Mouse (Mus musculus) hindbrain, embryonic 10.5 days (tissue): ENCODE results near the gene Zfp367. TPM values are rescaled to one million over a fixed set of nuclear protein-coding genes. Genes with fewer than 3 reads are reported as not detected.

ENCODE experiments used
- DNase-seq: peaks from one replicate; pipeline ENCODE4 v3.0.0-alpha.2; 2017; ENCODE audit warnings: low spot score
- H3K27ac ChIP-seq: fragments of 300-500 bp; sonication (generic); 2 replicates; pipeline ENCODE4 v1.5.1; 2016; ENCODE audit warnings: mild to moderate bottlenecking, moderate library complexity
- H3K27me3 ChIP-seq: fragments of 300-500 bp; sonication (generic); 2 replicates; pipeline ENCODE4 v1.6.1; 2016; ENCODE audit warnings: mild to moderate bottlenecking; ENCODE audit not compliant: poor library complexity, insufficient read depth, severe bottlenecking
- H3K36me3 ChIP-seq: fragments of 300-500 bp; sonication (generic); 2 replicates; pipeline ENCODE4 v1.6.1; 2016; ENCODE audit warnings: mild to moderate bottlenecking, moderate library complexity
- H3K4me1 ChIP-seq: fragments of 300-500 bp; sonication (generic); replicated peaks from 2 replicates; pipeline ENCODE4 v1.6.1; 2016; ENCODE audit warnings: mild to moderate bottlenecking
- H3K4me3 ChIP-seq: fragments of 300-500 bp; sonication (generic); 2 replicates; pipeline ENCODE4 v1.5.1; 2016; ENCODE audit warnings: mild to moderate bottlenecking, moderate library complexity
- H3K9me3 ChIP-seq: fragments of 300-500 bp; sonication (generic); 2 replicates; pipeline ENCODE4 v1.6.1; 2016; ENCODE audit warnings: mild to moderate bottlenecking, moderate library complexity
- WGBS: fragments of 180-500 bp; shearing (Covaris S2); methylation state at CpG from one replicate; pipeline ENCODE4 v1.1.7; 2016; 5-methylcytosine and 5-hydroxymethylcytosine counted together
- polyA plus RNA-seq: library from polyadenylated mRNA; unstranded; fragments of >200 nt; fragmentation: Nextera tagmentation; extraction: Ambion mirVana; gene quantifications from 2 replicates; pipeline ENCODE4 v1.2.1, GENCODE M21; 2016

Zfp367 gene
- polyA plus RNA-seq, 1 experiment from 2014 or later: 12.5 TPM

- 72% methylated on average over 13 of the region's 13 CpGs for WGBS
- Histone ChIP-seq H3K4me1 (peaks cover 13% of the 10 kb centered on the region), H3K36me3 (peaks cover 64% of the 10 kb centered on the region)
Observed at GRCm38 (mm10) chr13:64178746-64179652, 26.0 kb upstream of the Zfp367 start.

DNA sequence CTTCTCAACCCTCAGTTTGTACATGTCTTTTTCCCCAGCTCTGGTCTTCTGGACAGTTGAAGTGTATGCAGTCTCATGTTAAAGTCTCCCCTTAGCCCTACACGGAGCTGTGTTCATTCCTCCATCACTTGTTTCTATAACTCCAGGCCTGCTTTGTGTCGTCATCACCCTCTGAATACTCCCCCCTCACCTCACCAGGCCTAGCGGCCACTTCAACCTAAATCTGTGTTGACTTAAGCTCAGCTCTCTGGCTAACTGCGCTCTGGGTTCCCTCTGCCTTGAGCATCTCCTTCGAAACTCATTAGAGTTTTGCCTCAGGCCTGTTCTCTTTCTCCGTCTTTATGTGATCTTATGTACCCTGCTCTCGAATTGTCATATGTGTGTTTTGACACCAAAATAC is 25.0 kb upstream of the Zfp367 start:
- 80% methylated on average over 7 of the region's 7 CpGs for WGBS
- no peaks in the 10 kb centered on the region for H3K9me3 ChIP-seq
- H3K27me3 ChIP-seq: no peaks in the 10 kb centered on the region
- H3K27ac ChIP-seq: no peak overlapping the region
- H3K36me3 ChIP-seq: peaks cover 71% of the 10 kb centered on the region
- no peak for DNase-seq
- H3K4me3 ChIP-seq: no peak overlapping the region
- H3K4me1 ChIP-seq: peaks cover 13% of the 10 kb centered on the region

More at GRCm38 (mm10) chr13:64178746-64179652, 26.0 kb upstream of the Zfp367 start:
- Histone ChIP-seq H3K9me3 (no peaks in the 10 kb centered on the region), H3K4me3 (no peak overlapping the region), H3K27me3 (no peaks in the 10 kb centered on the region), H3K27ac (no peak overlapping the region; the same call in 1 of the 2 replicates)
- no peak for DNase-seq

DNA sequence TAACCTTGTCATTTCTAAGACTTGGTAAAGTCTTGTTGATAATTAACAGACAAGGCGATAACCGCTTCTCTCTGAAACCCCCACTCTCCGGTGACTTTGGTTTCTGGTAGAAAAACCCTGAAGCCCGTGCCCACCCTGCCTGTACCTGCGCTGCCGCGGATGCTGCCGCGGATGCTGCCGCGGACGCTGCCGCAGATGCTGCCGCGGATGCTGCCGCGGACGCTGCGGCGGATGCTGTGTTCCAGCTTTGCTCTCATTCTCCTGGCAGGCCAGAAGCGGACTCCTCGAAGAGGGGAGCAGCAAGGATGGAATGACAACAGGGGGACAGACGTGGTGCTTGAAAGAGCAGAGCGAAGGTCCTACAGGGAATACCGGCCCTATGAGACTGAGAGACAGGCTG is 16.7 kb upstream of the Zfp367 start:
- no peak for DNase-seq

GRCm38 (mm10) chr13:64163147-64163715 is 10.2 kb upstream of the Zfp367 start:
- Histone ChIP-seq H3K9me3 (peaks cover 11% of the 10 kb centered on the region), H3K36me3 (peaks cover 18% of the 10 kb centered on the region), H3K27me3 (peaks cover 36% of the 10 kb centered on the region), H3K4me3 (peak overlapping the region; percentile 86), H3K27ac (no peak overlapping the region; the same call in 1 of the 2 replicates), H3K4me1 (peaks cover 21% of the 10 kb centered on the region)
- no peak for DNase-seq
- 24% methylated on average over 13 of the region's 13 CpGs for whole genome bisulfite sequencing

More for the DNA sequence above, 16.7 kb upstream of the Zfp367 start:
- no peaks in the 10 kb centered on the region for H3K4me1 ChIP-seq
- WGBS: 92% methylated on average over 25 of the region's 25 CpGs
- H3K4me3 ChIP-seq: no peak overlapping the region
- no peaks in the 10 kb centered on the region for H3K27me3 ChIP-seq
- H3K27ac ChIP-seq: no peak overlapping the region
- H3K36me3 ChIP-seq: peaks cover 83% of the 10 kb centered on the region
- peaks cover 52% of the 10 kb centered on the region for H3K9me3 ChIP-seq

GRCm38 (mm10) chr13:64162626-64163025 is 9.6 kb upstream of the Zfp367 start:
- peaks cover 17% of the 10 kb centered on the region for H3K36me3 ChIP-seq
- H3K27me3 ChIP-seq: peaks cover 36% of the 10 kb centered on the region
- peaks cover 9% of the 10 kb centered on the region; the same call in 1 of the 2 replicates for H3K9me3 ChIP-seq
- peak; percentile 51 for DNase-seq
- peak overlapping the region; percentile 86 for H3K4me3 ChIP-seq
- WGBS: 1% methylated on average over 14 of the region's 14 CpGs
- H3K4me1 ChIP-seq: peaks cover 21% of the 10 kb centered on the region
- peak overlapping the region; percentile 90 for H3K27ac ChIP-seq

GRCm38 (mm10) chr13:64161916-64162611 is 9.1 kb upstream of the Zfp367 start:
- Histone ChIP-seq H3K27me3 (peaks cover 36% of the 10 kb centered on the region), H3K9me3 (peaks cover 4% of the 10 kb centered on the region; the same call in 1 of the 2 replicates), H3K36me3 (peaks cover 11% of the 10 kb centered on the region), H3K27ac (peak overlapping the region; percentile 90), H3K4me3 (peak overlapping the region; percentile 86), H3K4me1 (peaks cover 21% of the 10 kb centered on the region)
- no peak for DNase-seq
- under 1% methylated on average over 71 of the region's 71 CpGs for WGBS

GRCm38 (mm10) chr13:64161548-64161915 is 8.5 kb upstream of the Zfp367 start, which contains the start of gene Habp4:
TSS of gene Habp4 (plus strand) at chr13:64161824.
- Histone ChIP-seq H3K4me1 (peaks cover 21% of the 10 kb centered on the region), H3K27me3 (peaks cover 36% of the 10 kb centered on the region), H3K9me3 (peaks cover 4% of the 10 kb centered on the region; the same call in 1 of the 2 replicates), H3K27ac (peak within 1 kb of the TSS; percentile 90), H3K4me3 (peak within 1 kb of the TSS; percentile 86), H3K36me3 (0 out of 2 replicates have a peak, but pooled peaks cover 6% of the 10 kb centered on the region)
- DNase-seq: peak; percentile 99
- WGBS: under 1% methylated on average over 31 of the region's 31 CpGs

GRCm38 (mm10) chr13:64156966-64157365 is 4.0 kb upstream of the Zfp367 start:
- Histone ChIP-seq H3K27ac (no peak overlapping the region), H3K36me3 (no peaks in the 10 kb centered on the region)
- DNase-seq: no peak

GRCm38 (mm10) chr13:64155171-64155571 is 2.2 kb upstream of the Zfp367 start:
- WGBS: 10% methylated on average over 1 of the region's 1 CpGs
- no peaks in the 10 kb centered on the region; the same call in 1 of the 2 replicates for H3K36me3 ChIP-seq
- H3K4me1 ChIP-seq: peaks cover 41% of the 10 kb centered on the region
- peaks cover 10% of the 10 kb centered on the region for H3K27me3 ChIP-seq
- no peak overlapping the region for H3K4me3 ChIP-seq
- DNase-seq: peak; percentile 31
- H3K9me3 ChIP-seq: no peaks in the 10 kb centered on the region
- H3K27ac ChIP-seq: no peak overlapping the region

More at GRCm38 (mm10) chr13:64156966-64157365, 4.0 kb upstream of the Zfp367 start:
- no peak overlapping the region for H3K4me3 ChIP-seq
- H3K4me1 ChIP-seq: peaks cover 30% of the 10 kb centered on the region
- H3K9me3 ChIP-seq: no peaks in the 10 kb centered on the region
- peaks cover 16% of the 10 kb centered on the region for H3K27me3 ChIP-seq

DNA sequence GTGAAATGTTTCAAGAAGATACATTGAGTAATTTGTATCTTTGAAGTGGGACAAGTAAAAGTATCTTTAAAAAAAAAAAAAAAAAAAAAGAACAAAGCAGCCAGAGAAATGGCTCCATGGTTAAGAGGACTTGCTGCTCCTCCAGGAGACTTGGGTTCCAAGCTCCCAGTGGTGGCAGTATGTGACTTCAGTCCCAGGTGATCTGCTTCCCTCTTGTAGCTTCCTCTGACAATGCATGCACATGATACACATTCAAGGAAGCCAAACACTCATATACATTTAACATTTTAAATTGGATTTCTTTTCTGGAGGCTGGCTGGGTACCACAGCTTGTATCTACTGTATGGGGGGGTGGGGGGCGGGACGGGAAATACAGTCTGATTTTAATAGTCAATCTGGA is 1.6 kb upstream of the Zfp367 start:
- peaks cover 46% of the 10 kb centered on the region for H3K4me1 ChIP-seq
- no peak overlapping the region for H3K4me3 ChIP-seq
- H3K9me3 ChIP-seq: no peaks in the 10 kb centered on the region
- DNase-seq: no peak
- WGBS: 64% methylated on average over 2 of the region's 2 CpGs
- peaks cover 5% of the 10 kb centered on the region for H3K27me3 ChIP-seq
- H3K27ac ChIP-seq: no peak overlapping the region
- no peaks in the 10 kb centered on the region; the same call in 1 of the 2 replicates for H3K36me3 ChIP-seq

DNA sequence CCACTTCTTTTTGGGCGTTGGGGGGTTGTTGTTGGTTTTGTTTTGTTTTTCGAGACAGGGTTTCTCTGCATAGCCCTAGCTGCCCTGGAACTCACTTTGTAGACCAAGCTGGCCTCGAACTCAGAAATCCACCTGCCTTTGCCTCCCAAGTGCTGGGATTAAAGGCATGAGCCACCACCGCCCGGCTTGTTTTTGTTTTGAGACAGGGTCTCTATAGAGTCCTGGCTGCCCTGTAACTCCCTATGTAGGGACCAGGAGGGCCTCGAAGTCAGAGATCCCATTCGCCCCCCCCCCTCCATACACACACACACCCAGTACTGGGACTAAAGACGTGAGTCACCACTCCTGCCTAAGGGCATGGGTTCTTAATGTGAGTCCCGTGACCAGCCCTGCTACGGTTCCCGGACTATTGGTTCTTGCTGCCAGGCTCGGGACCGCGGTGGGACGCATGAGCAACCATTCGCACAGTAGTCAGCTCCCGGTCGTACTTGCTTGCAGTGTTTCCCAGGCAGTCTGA is 807 bp upstream of the Zfp367 start:
- peak; percentile 67 for DNase-seq
- H3K36me3 ChIP-seq: no peaks in the 10 kb centered on the region; the same call in 1 of the 2 replicates
- no peaks in the 10 kb centered on the region for H3K9me3 ChIP-seq
- peak overlapping the region; percentile 95 for H3K4me3 ChIP-seq
- WGBS: under 1% methylated on average over 18 of the region's 18 CpGs
- no peaks in the 10 kb centered on the region for H3K27me3 ChIP-seq
- peak overlapping the region; percentile 94 for H3K27ac ChIP-seq
- peaks cover 54% of the 10 kb centered on the region for H3K4me1 ChIP-seq

DNA sequence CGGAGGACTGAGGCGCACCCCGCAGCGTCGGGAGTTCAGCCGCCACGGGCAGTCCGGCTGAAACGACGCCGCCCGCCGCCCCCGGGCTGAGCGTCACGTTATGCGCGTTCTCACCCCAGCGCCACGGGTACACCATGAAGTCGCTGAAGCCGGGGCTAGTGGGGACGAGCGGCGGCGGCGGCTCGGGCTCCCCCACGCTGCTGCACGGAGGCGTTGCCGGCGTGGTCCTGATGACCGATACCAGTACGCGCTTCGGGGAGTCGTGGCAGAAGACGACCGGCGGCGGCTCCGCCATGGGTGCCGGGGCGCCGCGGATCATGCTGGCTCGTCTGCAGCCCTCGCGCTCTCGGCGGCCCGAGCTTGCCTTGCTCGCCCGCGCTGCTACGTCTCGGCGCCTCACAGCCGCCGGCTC is 325 bp downstream of the Zfp367 start:
- DNase-seq: no peak
- under 1% methylated on average over 61 of the region's 61 CpGs for WGBS
- peaks cover 58% of the 10 kb centered on the region for H3K4me1 ChIP-seq

More for the DNA sequence above, 325 bp downstream of the Zfp367 start:
- Histone ChIP-seq H3K4me3 (peak overlapping the region; percentile 95), H3K27ac (peak overlapping the region; percentile 94), H3K9me3 (no peaks in the 10 kb centered on the region), H3K27me3 (no peaks in the 10 kb centered on the region), H3K36me3 (no peaks in the 10 kb centered on the region; the same call in 1 of the 2 replicates)
